Mouse (Mus musculus): ENCODE results near the gene Per2.
A peak's percentile ranks its signal among the peaks of the same experiment; 100 is the strongest.

Gene Per2

GRCm38 (mm10) chr1:91430761-91431160 lies 28.4 kb downstream of the Per2 start:
- no peak for DNase-seq

GRCm38 (mm10) chr1:91429212-91429611 lies 29.9 kb downstream of the Per2 start:
- no peak for DNase-seq

- DNase-seq = peak; percentile 79 to 91
Observed at GRCm38 (mm10) chr1:91428614-91429013, 30.5 kb downstream of the Per2 start.

GRCm38 (mm10) chr1:91426397-91426796 lies 32.7 kb downstream of the Per2 start:
- DNase-seq = no peak

- DNase-seq = no peak
Observed at GRCm38 (mm10) chr1:91420601-91421065, 38.5 kb downstream of the Per2 start.

GRCm38 (mm10) chr1:91419862-91420600 lies 39.1 kb downstream of the Per2 start:
- DNase-seq = no peak

- DNase-seq = no peak
Observed at GRCm38 (mm10) chr1:91417991-91418390, 41.1 kb downstream of the Per2 start.

GRCm38 (mm10) chr1:91415311-91415710 lies 43.8 kb downstream of the Per2 start:
- no peak for DNase-seq

GRCm38 (mm10) chr1:91414903-91415302 lies 44.2 kb downstream of the Per2 start:
- no peak for DNase-seq

- DNase-seq = peak; percentile 87 to 92
Observed at GRCm38 (mm10) chr1:91413898-91414594, 45.1 kb downstream of the Per2 start, which contains the start of gene Hes6. TSS of gene Hes6 (minus strand) at chr1:91414038.

- no peak for DNase-seq
Observed at GRCm38 (mm10) chr1:91413536-91413897, 45.6 kb downstream of the Per2 start.

- peak; percentile 92 to 94 for DNase-seq
Observed at GRCm38 (mm10) chr1:91413030-91413506, 46.1 kb downstream of the Per2 start.

GRCm38 (mm10) chr1:91412286-91413029 lies 46.7 kb downstream of the Per2 start:
- peak in 1 of 2 experiments; percentile 61 for DNase-seq

- peak in 1 of 2 experiments; percentile 36 for DNase-seq
Observed at GRCm38 (mm10) chr1:91411631-91412285, 47.4 kb downstream of the Per2 start.

GRCm38 (mm10) chr1:91407819-91408218 lies 51.3 kb downstream of the Per2 start:
- no peak for DNase-seq

- DNase-seq = peak; percentile 88 to 92
Observed at GRCm38 (mm10) chr1:91405406-91406169, 53.5 kb downstream of the Per2 start.

- no peak for DNase-seq
Observed at GRCm38 (mm10) chr1:91404976-91405375, 54.1 kb downstream of the Per2 start.

GRCm38 (mm10) chr1:91398260-91399062 lies 60.7 kb downstream of the Per2 start, which contains the start of gene Ilkap:
TSS of gene Ilkap (minus strand) at chr1:91398815.
- DNase-seq = peak; percentile 88 to 92

- no peak for DNase-seq
Observed at GRCm38 (mm10) chr1:91397927-91398259, 61.2 kb downstream of the Per2 start.

GRCm38 (mm10) chr1:91390369-91390768 lies 68.8 kb downstream of the Per2 start:
- no peak for DNase-seq

GRCm38 (mm10) chr1:91381091-91381471 lies 78.0 kb downstream of the Per2 start:
- no peak for DNase-seq
